Mouse (Mus musculus) liver, postnatal 0 days (tissue): Measurements from ENCODE around the gene Hormad2.

Source experiments
- CTCF ChIP-seq: sonication (generic); IDR thresholded peaks from 2 replicates; pipeline ENCODE4 v1.5.1; 2016; ENCODE audit warnings: antibody characterized with exemption, low read depth
- EP300 ChIP-seq: IDR thresholded peaks from 2 replicates; pipeline ENCODE4 v1.6.1; 2016; ENCODE audit warnings: antibody characterized with exemption, low read depth, mild to moderate bottlenecking

DNA sequence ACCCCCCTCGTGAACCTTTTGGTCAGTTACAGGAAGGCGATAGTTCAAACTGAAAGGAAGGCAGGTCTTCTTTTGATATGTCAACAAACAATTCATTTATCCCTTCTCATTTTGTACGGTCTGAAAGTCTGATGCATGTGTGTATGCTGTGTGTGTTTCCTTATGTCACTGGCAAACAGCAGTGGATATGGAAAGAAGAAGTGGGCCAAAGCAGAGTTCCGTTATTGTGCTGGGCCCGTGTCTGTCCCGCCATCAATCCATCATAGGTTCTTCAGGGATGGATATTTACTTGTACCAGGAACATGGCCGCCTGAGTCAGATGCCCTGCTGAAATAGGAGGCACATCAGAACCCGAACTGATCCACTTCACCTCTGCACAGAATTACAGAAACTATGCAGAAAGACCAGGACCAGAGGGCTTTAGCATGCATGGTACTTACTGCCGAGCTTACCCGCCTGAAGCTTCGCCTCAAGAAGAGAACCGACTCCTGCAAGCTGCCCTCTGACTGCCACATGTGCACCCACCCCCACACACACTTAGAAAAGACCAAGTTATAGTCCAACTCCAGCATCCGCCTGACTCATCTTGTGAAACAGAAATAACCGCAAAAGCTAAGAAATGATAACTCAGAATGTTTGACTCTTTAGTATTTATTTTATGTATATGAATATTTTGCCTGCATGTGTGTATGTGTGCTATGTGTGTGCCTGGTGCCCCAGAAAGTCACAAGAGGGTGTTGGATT, 121.5 kb downstream of the Hormad2 start:
- no peak for TF ChIP-seq CTCF
- TF ChIP-seq EP300 = no peak
